9 mouse cellular contexts compared by ENCODE assay signal in genomic region chr3:127547882-127548281, GRCm38 (mm10). TPM values are rescaled to one million over a fixed set of nuclear protein-coding genes. Genes with fewer than 3 reads are reported as not detected.
DNase-seq lines count a peak whose midpoint lies in the region; ATAC-seq lines count a peak whose summit lies in the region.
"Had no signal": no experiment of that assay in that cellular context is flagged by ENCODE, and none has a peak within 500 bp of the region (broad histone marks: within the 10 kb centered on the region; RNA-seq: fewer than 3 reads in every experiment).

No protein-coding gene starts in this region.

- 24% methylated on average over 5 of the region's 5 CpGs for WGBS in forebrain, embryonic 10.5 days
- WGBS in forebrain, embryonic 12.5 days: 23% methylated on average over 5 of the region's 5 CpGs
- WGBS in liver, embryonic 12.5 days (ENCODE audit: insufficient replicate concordance): 43% methylated on average over 5 of the region's 5 CpGs

- H3K27ac ChIP-seq in forebrain, embryonic 10.5 days: no peak overlapping the region
- no peak overlapping the region for H3K27ac ChIP-seq in forebrain, embryonic 12.5 days
- no peak overlapping the region for H3K27ac ChIP-seq in liver, embryonic 12.5 days

- H3K4me3 ChIP-seq in forebrain, embryonic 10.5 days: no peak overlapping the region
- no peak overlapping the region for H3K4me3 ChIP-seq in forebrain, embryonic 12.5 days (replicated peaks)
- H3K4me3 ChIP-seq in liver, embryonic 12.5 days: no peak overlapping the region

- DNase-seq in forebrain, embryonic 10.5 days (ENCODE audit: extremely low spot score, low spot score): peak; percentile 44
- peak; percentile 54 for DNase-seq in liver
- DNase-seq in T-cell, adult 2 months (ENCODE audit: low spot score): peak; percentile 18
- peak; percentile 8 for DNase-seq in gastrocnemius, postnatal 14 days
- DNase-seq in thymus, postnatal 14 days: peak; percentile 54
- DNase-seq in frontal cortex, postnatal 14 days (ENCODE audit: low spot score in 2 of 2): no peak

- H3K27me3 ChIP-seq in forebrain, embryonic 10.5 days (ENCODE audit: poor library complexity, severe bottlenecking): peaks cover 6% of the 10 kb centered on the region; the same call in 1 of the 2 replicates
- H3K27me3 ChIP-seq in forebrain, embryonic 12.5 days: no peaks in the 10 kb centered on the region
- H3K27me3 ChIP-seq in liver, embryonic 12.5 days (replicated peaks): no peaks in the 10 kb centered on the region

- peaks cover 44% of the 10 kb centered on the region for H3K36me3 ChIP-seq in forebrain, embryonic 10.5 days (replicated peaks)
- H3K36me3 ChIP-seq in forebrain, embryonic 12.5 days (replicated peaks): peaks cover 31% of the 10 kb centered on the region
- peaks cover 44% of the 10 kb centered on the region for H3K36me3 ChIP-seq in liver, embryonic 12.5 days

- H3K9ac ChIP-seq in forebrain, embryonic 12.5 days: no peak overlapping the region
- H3K9ac ChIP-seq in liver, embryonic 12.5 days: no peak overlapping the region

- peaks cover 16% of the 10 kb centered on the region for H3K4me1 ChIP-seq in forebrain, embryonic 10.5 days
- H3K4me1 ChIP-seq in forebrain, embryonic 12.5 days: peaks cover 4% of the 10 kb centered on the region; the same call in 1 of the 2 replicates
- H3K4me1 ChIP-seq in liver, embryonic 12.5 days: peaks cover 18% of the 10 kb centered on the region

- no peak overlapping the region for H3K4me2 ChIP-seq in forebrain, embryonic 12.5 days
- no peak overlapping the region for H3K4me2 ChIP-seq in liver, embryonic 12.5 days

- ATAC-seq in forebrain, embryonic 12.5 days (ENCODE audit: low FRiP score): no peak
- ATAC-seq in liver, embryonic 12.5 days: no peak

- no peaks in the 10 kb centered on the region for H3K9me3 ChIP-seq in forebrain, embryonic 10.5 days
- H3K9me3 ChIP-seq in forebrain, embryonic 12.5 days: no peaks in the 10 kb centered on the region
- no peaks in the 10 kb centered on the region for H3K9me3 ChIP-seq in liver, embryonic 12.5 days (replicated peaks)
- H3K9me3 ChIP-seq: G1E had no signal

- intact Hi-C loops in gastrocnemius, postnatal 14 days (cut with DNase I; ENCODE audit: low total_unique reads): loop anchor here (5.0 kb wide), 1 partner anchor 96 kb away; no protein-coding TSS in a partner anchor

RNA-seq across cellular contexts. Expression of gene Larp7, which starts 5.3 kb away (rescaled TPM):
- polyA plus RNA-seq in forebrain, embryonic 10.5 days (2016; fragmentation: Nextera tagmentation; extraction: Ambion mirVana): 83.9 and 88.7 TPM in 2 replicates
- polyA plus RNA-seq in forebrain, embryonic 12.5 days (2016; fragmentation: Nextera tagmentation; extraction: Ambion mirVana): 72.5 and 75.1 TPM in 2 replicates
- polyA plus RNA-seq in liver, embryonic 12.5 days (2016; fragmentation: Nextera tagmentation; extraction: Ambion mirVana): 41.4 and 42.7 TPM in 2 replicates
- 10 to 100 TPM; 10.8 to 12.3 TPM for total RNA-seq in gastrocnemius, postnatal 14 days (2021)

RNA-seq across cellular contexts. Expression of gene Zgrf1, which starts 5.4 kb away (rescaled TPM):
- polyA plus RNA-seq in forebrain, embryonic 10.5 days (2016; fragmentation: Nextera tagmentation; extraction: Ambion mirVana): 20.8 and 25.3 TPM in 2 replicates
- polyA plus RNA-seq in forebrain, embryonic 12.5 days (2016; fragmentation: Nextera tagmentation; extraction: Ambion mirVana): 16.5 and 20.0 TPM in 2 replicates
- 6.9 and 8.9 TPM in 2 replicates for polyA plus RNA-seq in liver, embryonic 12.5 days (2016; fragmentation: Nextera tagmentation; extraction: Ambion mirVana)
- 1 to 10 TPM in 1 of 2 experiments, under 1 TPM in 1; 1.00 to 1.4 TPM for total RNA-seq in gastrocnemius, postnatal 14 days (2021)

RNA-seq across cellular contexts. Expression of gene Ank2, which starts 48.7 kb away (rescaled TPM):
- polyA plus RNA-seq in forebrain, embryonic 10.5 days (2016; fragmentation: Nextera tagmentation; extraction: Ambion mirVana): 32.2 and 36.3 TPM in 2 replicates
- 118 and 121 TPM in 2 replicates for polyA plus RNA-seq in forebrain, embryonic 12.5 days (2016; fragmentation: Nextera tagmentation; extraction: Ambion mirVana)
- polyA plus RNA-seq in liver, embryonic 12.5 days (2016; fragmentation: Nextera tagmentation; extraction: Ambion mirVana): 9.0 and 10.1 TPM in 2 replicates
- 100 to 1,000 TPM in 1 of 2 experiments, 10 to 100 TPM in 1; 98.1 to 119 TPM for total RNA-seq in gastrocnemius, postnatal 14 days (2021)

Comparison
In these comparisons a context has a peak if more than half of its experiments do, and no peak if none do; other contexts are left out.
1. DNase-seq: peak in forebrain, embryonic 10.5 days (single experiment), liver (single experiment), T-cell, adult 2 months (single experiment), gastrocnemius, postnatal 14 days (single experiment) and thymus, postnatal 14 days (single experiment); none in frontal cortex, postnatal 14 days (0 of 2).